Mouse (Mus musculus) cerebellum, postnatal 14 days (tissue): ENCODE results near the gene Nfkbid.
"Not testable (repeated sequence)": the region's sequence is repeated elsewhere in the genome, so short reads cannot be mapped to it uniquely, and the experiment has no call there.

ENCODE experiments used
- DNase-seq, 2 experiments: peaks; one replicate each; pipeline ENCODE4 v3.0.0; 2021; ENCODE audit warnings: mixed read lengths in 2 of 2

The Nfkbid gene

DNA sequence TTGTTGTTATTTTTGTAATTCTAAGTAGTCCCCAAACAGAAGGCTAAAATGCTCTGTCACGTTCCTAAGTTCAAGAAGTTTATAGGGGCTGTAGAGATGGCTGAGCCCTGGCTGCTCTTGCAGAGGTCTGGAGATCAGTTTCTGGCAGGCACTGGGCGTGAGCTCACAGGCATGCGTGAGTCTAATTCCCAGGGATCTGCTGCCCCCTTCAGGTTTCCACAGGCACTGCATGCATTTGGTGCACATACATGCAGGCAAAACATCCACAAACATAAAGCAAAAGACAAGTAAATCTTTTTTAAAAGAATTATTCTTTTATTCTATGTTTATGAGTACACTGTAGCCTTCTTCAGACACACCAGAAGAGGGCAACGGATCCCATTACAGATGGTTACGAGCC lies 50.9 kb downstream of the Nfkbid start:
- peak; percentile 66 to 85 for DNase-seq

DNA sequence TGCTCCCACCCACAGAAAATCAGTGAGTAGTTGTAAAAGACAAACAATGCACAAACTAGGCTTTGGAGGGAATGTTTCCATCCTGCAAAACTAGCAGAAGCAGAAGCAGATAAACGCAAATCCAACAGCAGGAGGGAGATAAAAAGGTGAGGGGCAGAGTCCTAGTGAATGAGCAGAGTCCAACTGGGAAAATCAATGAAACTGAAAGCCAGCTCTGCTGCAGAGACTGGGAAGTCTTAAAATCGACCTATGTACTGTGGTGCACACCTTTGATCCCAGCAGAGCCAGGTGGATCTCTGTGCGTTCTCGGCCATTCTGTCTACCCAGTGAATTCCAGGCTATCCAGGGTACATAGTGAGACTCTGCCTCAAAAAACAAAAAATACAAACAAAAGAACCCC lies 53.5 kb downstream of the Nfkbid start:
- no peak for DNase-seq

DNA sequence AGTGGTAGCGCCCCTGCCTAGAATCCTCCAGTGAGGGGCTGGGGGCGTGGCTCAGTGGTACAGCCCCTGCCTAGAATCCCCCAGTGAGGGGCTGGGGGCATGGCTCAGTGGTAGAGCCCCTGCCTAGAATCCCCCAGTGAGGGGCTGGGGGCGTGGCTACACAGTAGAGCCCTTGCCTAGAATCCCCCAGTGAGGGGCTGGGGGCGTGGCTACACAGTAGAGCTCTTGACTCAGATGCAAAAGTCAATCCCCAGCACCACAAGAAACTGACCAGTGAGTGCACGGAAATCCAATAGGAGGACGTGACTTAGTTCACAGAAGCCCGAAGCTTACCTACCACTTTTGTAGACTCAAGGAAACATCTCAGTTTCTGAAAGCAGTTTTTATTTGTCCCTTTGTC lies 54.6 kb downstream of the Nfkbid start:
- not testable (repeated sequence) for DNase-seq

DNA sequence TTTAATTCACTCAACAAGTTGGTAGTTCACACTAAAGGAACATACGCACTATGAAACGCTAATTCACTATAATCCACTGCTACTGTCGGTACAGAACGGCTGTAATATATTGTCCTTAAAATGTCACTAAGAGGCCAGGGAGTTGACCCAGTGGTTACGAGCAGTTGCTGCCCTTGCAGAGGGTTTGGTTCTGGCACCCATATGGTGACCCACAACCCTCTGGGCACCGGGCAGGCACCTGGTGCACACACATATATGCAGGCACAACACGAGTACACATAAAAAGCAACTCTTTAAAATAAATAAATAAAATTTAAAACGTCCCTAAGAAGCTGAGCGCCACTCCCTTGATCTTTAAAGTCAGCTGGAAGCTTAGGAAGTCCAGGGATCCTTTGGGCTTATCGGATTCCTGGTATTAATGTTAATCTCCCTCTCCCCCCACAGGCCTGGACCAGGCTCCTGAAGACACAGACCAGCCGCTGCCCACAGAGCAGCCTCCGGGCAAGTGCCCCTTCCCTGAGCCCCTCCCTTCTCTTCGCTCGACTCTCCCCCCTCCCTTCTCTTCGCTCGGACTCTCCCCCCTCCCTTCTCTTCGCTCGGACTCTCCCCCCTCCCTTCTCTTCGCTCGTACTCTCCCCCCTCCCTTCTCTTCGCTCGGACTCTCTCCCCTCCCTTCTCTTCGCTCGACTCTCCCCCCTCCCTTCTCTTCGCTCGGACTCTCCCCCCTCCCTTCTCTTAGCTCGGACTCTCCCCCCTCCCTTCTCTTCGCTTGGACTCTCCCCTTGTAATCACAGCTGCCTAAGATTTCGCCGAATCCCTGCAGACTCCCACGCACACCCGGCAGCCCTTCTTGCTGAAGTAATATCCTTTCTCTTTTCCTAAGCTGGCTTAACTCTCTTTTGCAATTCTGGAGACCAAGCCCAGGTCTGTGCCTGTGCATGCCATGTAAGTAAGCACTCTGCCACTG lies 56.2 kb downstream of the Nfkbid start:
- peak; percentile 56 to 65 for DNase-seq
